Mouse (Mus musculus): ENCODE results near the gene Mtmr11.

DNA sequence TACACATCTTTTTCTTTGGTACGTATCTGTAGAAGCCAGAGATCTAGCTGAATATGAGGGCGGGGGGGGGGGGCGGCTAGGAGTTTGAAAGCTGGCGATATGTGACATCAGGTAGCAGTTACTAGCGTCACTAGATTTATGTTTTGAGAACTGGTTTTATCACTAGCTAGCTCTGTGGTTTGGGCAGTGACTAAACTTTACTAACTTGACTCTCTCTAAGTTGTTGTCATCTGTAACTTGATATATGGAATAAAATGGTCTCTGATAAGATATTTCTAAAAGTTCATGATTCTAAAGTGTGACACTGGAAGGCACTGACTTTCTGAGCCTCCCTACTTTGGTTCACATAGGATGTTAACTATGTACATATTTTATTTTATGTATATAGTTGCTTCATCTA is 37.6 kb upstream of the Mtmr11 start:
- TF ChIP-seq CTCF (IDR thresholded peaks at IDR 0.05; ENCODE audit: low read depth) (no peak), EP300 (IDR thresholded peaks at IDR 0.05; ENCODE audit: low read depth) (no peak)

Measured in liver, embryonic 14.5 days (tissue).